Mouse (Mus musculus): ENCODE results near the gene Aff3. TPM values are rescaled to one million over a fixed set of nuclear protein-coding genes. Genes with fewer than 3 reads are reported as not detected.
"Not testable (repeated sequence)": the region's sequence is repeated elsewhere in the genome, so short reads cannot be mapped to it uniquely, and the experiment has no call there.

The Aff3 gene
- total and polyA plus RNA-seq, 2 experiments from 2014 or later: 1.1 to 1.9 TPM

- H3K27ac ChIP-seq (ENCODE audit: low read depth): no peak overlapping the region
- no peak for TF ChIP-seq EP300 (IDR thresholded peaks at IDR 0.05; ENCODE audit: low read depth)
- no peak for TF ChIP-seq CTCF (IDR thresholded peaks at IDR 0.05; ENCODE audit: low read depth)
- no peaks in the 10 kb centered on the region for H3K27me3 ChIP-seq (ENCODE audit: control insufficient read depth, insufficient read depth, low read length)
- no peak overlapping the region for H3K4me3 ChIP-seq (ENCODE audit: low read depth, low read length)
- WGBS: 77% methylated on average over 4 of the region's 4 CpGs
- peaks cover 12% of the 10 kb centered on the region; the same call in 1 of the 2 replicates for H3K4me1 ChIP-seq (ENCODE audit: control insufficient read depth, insufficient read depth)
- ATAC-seq (ENCODE audit: insufficient read depth, low read depth): no peak
- H3K36me3 ChIP-seq (replicated peaks; ENCODE audit: control insufficient read depth, insufficient read depth, low read length): no peaks in the 10 kb centered on the region
- no peak overlapping the region for H3K9ac ChIP-seq (replicated peaks; ENCODE audit: low read depth, low read length)
- no peaks in the 10 kb centered on the region for H3K9me3 ChIP-seq (replicated peaks; ENCODE audit: control insufficient read depth, low read length)
- no peak overlapping the region for H3K4me2 ChIP-seq (ENCODE audit: low read depth, low read length)
- DNase-seq (ENCODE audit: low spot score): no peak
Measured at GRCm38 (mm10) chr1:38439751-38440470, 224.8 kb downstream of the Aff3 start.

DNA sequence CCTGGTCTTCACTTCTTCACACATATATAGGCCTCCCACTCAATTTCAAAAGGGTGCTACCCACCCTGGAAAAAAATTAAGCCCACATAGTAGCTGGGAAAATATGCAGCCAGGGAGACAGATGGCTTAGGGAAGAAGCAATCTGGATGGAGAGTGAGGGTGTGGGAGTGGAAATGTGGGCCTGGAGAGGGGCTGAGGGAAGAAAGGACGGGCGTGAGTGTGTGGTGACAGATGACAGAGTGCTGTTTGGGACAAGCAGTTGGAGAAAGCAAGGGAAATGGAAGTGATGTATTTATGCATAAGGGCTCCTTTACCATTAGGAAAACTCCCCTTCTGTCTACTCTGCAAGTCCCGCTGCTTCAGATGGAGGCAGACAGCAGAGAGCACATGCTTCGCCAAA lies 226.3 kb downstream of the Aff3 start:
- Histone ChIP-seq H3K4me1 (ENCODE audit: control insufficient read depth, insufficient read depth) (peaks cover 8% of the 10 kb centered on the region; the same call in 1 of the 2 replicates), H3K9ac (replicated peaks; ENCODE audit: low read depth, low read length) (no peak overlapping the region), H3K36me3 (replicated peaks; ENCODE audit: control insufficient read depth, insufficient read depth, low read length) (no peaks in the 10 kb centered on the region), H3K27me3 (ENCODE audit: control insufficient read depth, insufficient read depth, low read length) (no peaks in the 10 kb centered on the region), H3K4me3 (ENCODE audit: low read depth, low read length) (no peak overlapping the region), H3K9me3 (replicated peaks; ENCODE audit: control insufficient read depth, low read length) (no peaks in the 10 kb centered on the region), H3K27ac (ENCODE audit: low read depth) (no peak overlapping the region), H3K4me2 (ENCODE audit: low read depth, low read length) (no peak overlapping the region)
- WGBS: 39% methylated on average over 4 of the region's 4 CpGs
- no peak for ATAC-seq (ENCODE audit: insufficient read depth, low read depth)
- TF ChIP-seq CTCF (IDR thresholded peaks at IDR 0.05; ENCODE audit: low read depth) (no peak), EP300 (IDR thresholded peaks at IDR 0.05; ENCODE audit: low read depth) (no peak)
- no peak for DNase-seq (ENCODE audit: low spot score)

- H3K4me3 ChIP-seq (ENCODE audit: low read depth, low read length): no peak overlapping the region
- no peak overlapping the region for H3K9ac ChIP-seq (replicated peaks; ENCODE audit: low read depth, low read length)
- TF ChIP-seq EP300 (IDR thresholded peaks at IDR 0.05; ENCODE audit: low read depth): no peak
- TF ChIP-seq CTCF (IDR thresholded peaks at IDR 0.05; ENCODE audit: low read depth): no peak
- 41% methylated on average over 4 of the region's 4 CpGs for WGBS
- peaks cover 3% of the 10 kb centered on the region; the same call in 1 of the 2 replicates for H3K4me1 ChIP-seq (ENCODE audit: control insufficient read depth, insufficient read depth)
- no peaks in the 10 kb centered on the region for H3K9me3 ChIP-seq (replicated peaks; ENCODE audit: control insufficient read depth, low read length)
- no peaks in the 10 kb centered on the region for H3K27me3 ChIP-seq (ENCODE audit: control insufficient read depth, insufficient read depth, low read length)
- no peak overlapping the region for H3K4me2 ChIP-seq (ENCODE audit: low read depth, low read length)
- ATAC-seq (ENCODE audit: insufficient read depth, low read depth): no peak
- no peak overlapping the region for H3K27ac ChIP-seq (ENCODE audit: low read depth)
- no peak for DNase-seq (ENCODE audit: low spot score)
- no peaks in the 10 kb centered on the region for H3K36me3 ChIP-seq (replicated peaks; ENCODE audit: control insufficient read depth, insufficient read depth, low read length)
Measured at GRCm38 (mm10) chr1:38437671-38438070, 227.1 kb downstream of the Aff3 start.

DNA sequence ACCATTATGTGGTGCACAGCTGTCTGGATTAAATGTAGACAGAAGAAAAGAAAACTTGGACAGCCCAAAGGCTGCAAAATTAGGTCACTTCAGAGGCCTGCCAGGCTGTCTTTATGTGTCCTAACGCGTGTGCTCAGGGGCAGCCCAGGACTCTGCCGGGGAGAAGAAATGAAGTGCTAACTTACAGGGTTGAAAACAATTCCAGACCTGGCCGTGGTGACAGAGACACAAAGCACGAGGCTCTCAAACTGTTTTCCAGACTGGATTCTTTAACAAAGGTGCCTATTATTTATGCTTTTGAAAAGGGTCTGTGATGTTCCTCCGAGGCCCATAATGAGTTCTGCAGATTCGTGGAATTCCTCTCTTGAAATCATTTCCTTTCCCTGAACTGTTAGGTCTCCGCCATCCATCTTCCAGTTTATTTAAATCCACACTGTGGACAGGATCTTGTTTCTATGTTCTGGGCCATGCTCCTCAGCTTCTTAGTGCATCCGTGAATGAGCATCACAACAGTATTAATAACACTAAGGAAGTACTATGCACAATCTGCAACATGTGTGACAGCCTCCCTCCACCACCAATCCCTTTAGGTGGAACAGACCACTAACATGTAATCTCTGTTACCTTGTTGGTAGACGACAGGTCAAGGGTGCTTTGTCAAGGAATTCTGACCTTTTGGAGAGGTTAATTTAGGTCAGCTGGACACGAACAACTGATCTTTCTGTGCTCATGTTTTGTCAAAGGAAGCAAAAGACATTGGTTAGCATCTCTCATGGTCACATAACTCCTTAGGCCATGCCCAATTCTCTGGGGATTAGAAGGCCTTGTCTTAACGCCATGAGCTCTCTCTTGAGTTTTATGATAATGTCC lies 228.0 kb downstream of the Aff3 start:
- Histone ChIP-seq H3K9me3 (replicated peaks; ENCODE audit: control insufficient read depth, low read length) (no peaks in the 10 kb centered on the region), H3K4me1 (ENCODE audit: control insufficient read depth, insufficient read depth) (peaks cover 3% of the 10 kb centered on the region; the same call in 1 of the 2 replicates), H3K36me3 (replicated peaks; ENCODE audit: control insufficient read depth, insufficient read depth, low read length) (no peaks in the 10 kb centered on the region), H3K9ac (replicated peaks; ENCODE audit: low read depth, low read length) (no peak overlapping the region), H3K4me3 (ENCODE audit: low read depth, low read length) (no peak overlapping the region), H3K27me3 (ENCODE audit: control insufficient read depth, insufficient read depth, low read length) (no peaks in the 10 kb centered on the region), H3K27ac (ENCODE audit: low read depth) (peak overlapping the region; percentile 12; the same call in 1 of the 2 replicates), H3K4me2 (ENCODE audit: low read depth, low read length) (no peak overlapping the region)
- WGBS: 56% methylated on average over 12 of the region's 12 CpGs
- TF ChIP-seq CTCF (IDR thresholded peaks at IDR 0.05; ENCODE audit: low read depth): no peak
- TF ChIP-seq EP300 (IDR thresholded peaks at IDR 0.05; ENCODE audit: low read depth): no peak
- ATAC-seq (ENCODE audit: insufficient read depth, low read depth): no peak
- DNase-seq (ENCODE audit: low spot score): peak; percentile 4

- ATAC-seq (ENCODE audit: insufficient read depth, low read depth); H3K27me3 ChIP-seq (ENCODE audit: control insufficient read depth, insufficient read depth, low read length); H3K9me3 ChIP-seq (replicated peaks; ENCODE audit: control insufficient read depth, low read length); H3K4me3 ChIP-seq (ENCODE audit: low read depth, low read length); H3K9ac ChIP-seq (replicated peaks; ENCODE audit: low read depth, low read length); H3K4me2 ChIP-seq (ENCODE audit: low read depth, low read length); H3K27ac ChIP-seq (ENCODE audit: low read depth); DNase-seq (ENCODE audit: low spot score); H3K36me3 ChIP-seq (replicated peaks; ENCODE audit: control insufficient read depth, insufficient read depth, low read length); H3K4me1 ChIP-seq (ENCODE audit: control insufficient read depth, insufficient read depth): not testable (repeated sequence)
- WGBS: 95% methylated on average over 12 of the region's 12 CpGs
Measured at GRCm38 (mm10) chr1:38430311-38430710, 234.4 kb downstream of the Aff3 start.

Data from heart, postnatal 0 days (tissue).